Mouse (Mus musculus) stomach, embryonic 14.5 days (tissue): ENCODE data around the gene Pex11b. TPM values are rescaled to one million over a fixed set of nuclear protein-coding genes. Genes with fewer than 3 reads are reported as not detected.
A peak's percentile ranks its signal among the peaks of the same experiment; 100 is the strongest.
"Not testable (repeated sequence)": the region's sequence is repeated elsewhere in the genome, so short reads cannot be mapped to it uniquely, and the experiment has no call there.

Source experiments
- ATAC-seq: fragments of 200-750 bp; cut with Nextera tagmentation; 2 replicates; pipeline ENCODE4 v1.8.0; 2017; ENCODE audit warnings: low read depth, moderate TSS enrichment; ENCODE audit not compliant: insufficient number of reproducible peaks, insufficient read depth, low FRiP score
- H3K27ac ChIP-seq: fragments of 300-500 bp; sonication (generic); 2 replicates; pipeline ENCODE4 v1.5.1; 2014; ENCODE audit warnings: mild to moderate bottlenecking, low read length, moderate library complexity, mixed read lengths
- H3K27me3 ChIP-seq: fragments of 300-500 bp; sonication (generic); 2 replicates; pipeline ENCODE4 v1.6.1; 2014; ENCODE audit warnings: low read length, control low read depth, mixed read lengths; ENCODE audit not compliant: control insufficient read depth, insufficient read depth
- H3K36me3 ChIP-seq: fragments of 300-500 bp; sonication (generic); 2 replicates; pipeline ENCODE4 v1.6.1; 2014; ENCODE audit warnings: mild to moderate bottlenecking, control low read depth, low read length, moderate library complexity, mixed read lengths; ENCODE audit not compliant: control insufficient read depth, insufficient read depth
- H3K4me1 ChIP-seq: fragments of 300-500 bp; sonication (generic); 2 replicates; pipeline ENCODE4 v1.6.1; 2014; ENCODE audit warnings: low read length, control low read depth, mixed read lengths; ENCODE audit not compliant: control insufficient read depth, insufficient read depth
- H3K4me2 ChIP-seq: fragments of 300-500 bp; sonication (generic); replicated peaks from 2 replicates; pipeline ENCODE4 v1.6.1; 2014; ENCODE audit warnings: low read depth, low read length, control low read depth
- H3K4me3 ChIP-seq: fragments of 300-500 bp; sonication (generic); 2 replicates; pipeline ENCODE4 v1.5.1; 2014; ENCODE audit warnings: low read depth, low read length, control low read depth
- H3K9ac ChIP-seq: fragments of 300-500 bp; sonication (generic); replicated peaks from 2 replicates; pipeline ENCODE4 v1.6.1; 2014; ENCODE audit warnings: low read depth, mild to moderate bottlenecking, control low read depth, low read length, moderate library complexity, mixed read lengths
- H3K9me3 ChIP-seq: fragments of 300-500 bp; sonication (generic); 2 replicates; pipeline ENCODE4 v1.6.1; 2016; ENCODE audit warnings: low read depth, low read length, control low read depth; ENCODE audit not compliant: control insufficient read depth
- WGBS: fragments of 180-500 bp; shearing (Covaris S2); extraction: QIAGEN DNeasy Blood & Tissue Kit; methylation state at CpG from one replicate; pipeline ENCODE4 v1.1.7; 2014; 5-methylcytosine and 5-hydroxymethylcytosine counted together
- polyA plus RNA-seq: library from polyadenylated mRNA; unstranded; fragments of >200 nt; fragmentation: Nextera tagmentation; extraction: Ambion mirVana; gene quantifications from 2 replicates; pipeline ENCODE4 v1.2.1, GENCODE M21; 2014

Gene Pex11b
- polyA plus RNA-seq, 1 experiment from 2014 or later: 45.4 TPM

DNA sequence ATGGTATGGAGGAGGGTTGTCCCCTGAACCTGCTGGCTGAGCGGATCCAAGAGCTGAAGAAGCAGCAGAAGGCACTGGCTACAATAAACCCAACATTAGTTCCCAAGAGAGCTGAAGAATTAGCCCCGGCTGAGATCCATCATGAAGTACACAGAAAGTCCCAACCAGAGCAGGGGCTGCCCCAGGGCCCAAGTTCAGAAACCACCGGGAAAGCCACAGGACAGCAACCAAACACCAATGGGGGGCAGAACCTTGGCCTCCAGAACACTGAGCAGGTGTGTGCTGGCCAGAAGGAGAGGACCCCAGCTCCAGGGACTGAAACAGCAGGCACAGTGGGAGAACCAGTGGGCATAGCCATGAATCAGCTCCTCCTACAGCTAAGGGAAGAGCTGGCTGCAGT is 48.3 kb downstream of the Pex11b start:
- no peaks in the 10 kb centered on the region for H3K36me3 ChIP-seq
- 94% methylated on average over 3 of the region's 3 CpGs for WGBS
- no peaks in the 10 kb centered on the region for H3K4me1 ChIP-seq
- H3K27ac ChIP-seq: no peak overlapping the region
- no peaks in the 10 kb centered on the region for H3K27me3 ChIP-seq
- H3K4me2 ChIP-seq: no peak overlapping the region
- H3K4me3 ChIP-seq: no peak overlapping the region
- H3K9me3 ChIP-seq: no peaks in the 10 kb centered on the region
- no peak for ATAC-seq
- no peak overlapping the region for H3K9ac ChIP-seq

DNA sequence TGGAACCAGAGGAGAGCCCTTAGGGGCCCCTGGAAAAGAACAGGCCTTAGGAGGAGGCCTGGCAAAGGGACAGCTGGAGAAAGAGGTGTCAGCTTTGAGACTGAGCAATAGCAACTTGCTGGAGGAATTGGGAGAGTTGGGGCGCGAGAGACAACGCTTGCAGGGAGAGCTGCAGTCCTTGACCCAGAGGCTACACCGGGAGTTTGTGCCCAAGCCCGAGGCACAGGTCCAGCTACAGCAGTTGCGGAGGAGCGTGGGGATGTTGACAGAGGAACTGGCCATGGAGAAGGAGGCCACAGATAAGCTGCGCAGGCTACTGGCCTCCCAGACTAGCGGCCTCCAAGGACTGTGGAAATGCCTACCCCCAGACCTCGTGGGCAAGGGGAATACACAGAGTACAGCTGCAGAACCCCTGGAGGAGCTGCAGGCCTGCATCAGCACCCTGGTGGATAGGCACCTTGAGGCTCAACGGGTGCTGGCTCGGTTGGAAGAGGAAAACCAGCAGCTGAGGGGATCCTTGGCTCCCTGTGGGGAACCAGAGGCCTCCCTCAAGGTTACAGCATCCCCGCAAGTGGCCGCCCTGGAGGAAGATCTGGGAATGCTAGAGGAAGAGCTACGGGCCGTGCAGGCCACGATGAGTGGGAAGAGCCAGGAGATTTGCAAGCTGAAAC is 49.1 kb downstream of the Pex11b start:
- peak overlapping the region; percentile 38 for H3K4me2 ChIP-seq
- H3K9ac ChIP-seq: no peak overlapping the region
- no peaks in the 10 kb centered on the region for H3K4me1 ChIP-seq
- no peaks in the 10 kb centered on the region for H3K36me3 ChIP-seq
- peak overlapping the region; percentile 10; the same call in 1 of the 2 replicates for H3K4me3 ChIP-seq
- ATAC-seq: no peak
- no peak overlapping the region for H3K27ac ChIP-seq
- H3K27me3 ChIP-seq: no peaks in the 10 kb centered on the region
- no peaks in the 10 kb centered on the region for H3K9me3 ChIP-seq
- 45% methylated on average over 17 of the region's 17 CpGs for WGBS

DNA sequence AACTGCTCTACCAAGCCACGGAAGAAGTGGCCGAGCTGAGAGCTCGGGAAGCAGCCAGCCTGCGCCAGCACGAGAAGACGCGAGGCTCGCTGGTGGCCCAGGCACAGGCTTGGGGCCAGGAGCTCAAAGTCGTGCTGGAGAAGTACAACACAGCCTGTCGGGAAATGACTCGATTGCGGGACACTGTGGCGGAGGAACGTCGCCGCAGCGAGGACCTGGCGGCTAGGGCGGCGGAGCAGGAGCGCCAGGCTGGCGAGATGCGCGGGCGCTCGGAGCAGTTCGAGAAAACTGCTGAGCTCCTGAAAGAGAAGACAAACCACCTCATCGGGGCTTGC is 49.6 kb downstream of the Pex11b start:
- 0 out of 2 replicates have a peak overlapping the region, but pooled peaks have one; percentile 2 for H3K9ac ChIP-seq
- 22% methylated on average over 28 of the region's 28 CpGs for WGBS
- no peak overlapping the region for H3K27ac ChIP-seq

DNA sequence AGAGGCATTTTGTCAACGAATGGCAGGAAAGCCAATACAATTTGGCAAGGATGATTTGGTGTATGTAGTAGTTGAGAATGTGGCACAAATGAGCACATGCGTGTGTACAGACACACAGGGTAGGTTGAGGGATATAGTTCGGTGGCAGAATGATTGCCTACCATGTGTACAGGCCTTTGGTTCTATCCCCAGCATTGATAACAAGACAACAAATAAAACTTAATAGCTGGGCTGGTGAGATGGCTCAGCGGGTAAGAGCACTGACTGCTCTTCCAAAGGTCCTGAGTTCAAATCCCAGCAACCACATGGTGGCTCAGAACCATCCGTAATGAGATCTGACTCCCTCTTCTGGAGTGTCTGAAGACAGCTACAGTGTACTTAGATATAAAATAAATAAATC is 50.9 kb downstream of the Pex11b start:
- not testable (repeated sequence) for H3K4me3 ChIP-seq, H3K27ac ChIP-seq, H3K36me3 ChIP-seq, H3K9ac ChIP-seq, ATAC-seq, H3K4me1 ChIP-seq, H3K27me3 ChIP-seq, H3K9me3 ChIP-seq, H3K4me2 ChIP-seq
- 93% methylated on average over 5 of the region's 5 CpGs for WGBS

More for the DNA sequence above, 49.6 kb downstream of the Pex11b start:
- Histone ChIP-seq H3K4me3 (peak overlapping the region; percentile 10; the same call in 1 of the 2 replicates), H3K4me1 (no peaks in the 10 kb centered on the region), H3K9me3 (no peaks in the 10 kb centered on the region), H3K36me3 (no peaks in the 10 kb centered on the region), H3K27me3 (no peaks in the 10 kb centered on the region), H3K4me2 (peak overlapping the region; percentile 38)
- ATAC-seq: no peak

DNA sequence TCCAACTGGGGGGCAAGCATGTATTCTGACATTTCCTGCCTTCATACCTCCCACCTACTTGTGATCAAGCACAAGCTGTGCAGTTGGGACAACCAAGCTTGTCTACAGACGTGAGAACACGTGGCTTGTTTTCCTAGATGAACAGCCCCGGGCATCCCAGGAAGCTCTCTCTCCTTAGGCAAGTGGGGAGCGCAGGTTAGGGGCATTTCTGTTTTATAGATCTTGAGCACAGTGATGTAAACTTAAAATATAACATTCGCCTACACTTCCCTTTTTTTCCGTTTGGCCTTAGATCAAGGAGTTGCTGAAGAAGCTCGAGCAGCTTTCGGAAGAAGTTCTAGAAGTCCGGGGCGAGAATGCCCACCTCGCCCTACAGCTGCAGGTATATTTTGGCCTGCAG is 53.7 kb downstream of the Pex11b start:
- H3K4me3 ChIP-seq: no peak overlapping the region
- ATAC-seq: no peak
- H3K9me3 ChIP-seq: no peaks in the 10 kb centered on the region
- no peak overlapping the region for H3K4me2 ChIP-seq
- H3K27ac ChIP-seq: no peak overlapping the region
- H3K9ac ChIP-seq: no peak overlapping the region
- no peaks in the 10 kb centered on the region for H3K36me3 ChIP-seq
- H3K27me3 ChIP-seq: no peaks in the 10 kb centered on the region
- WGBS: 74% methylated on average over 11 of the region's 11 CpGs
- H3K4me1 ChIP-seq: no peaks in the 10 kb centered on the region

DNA sequence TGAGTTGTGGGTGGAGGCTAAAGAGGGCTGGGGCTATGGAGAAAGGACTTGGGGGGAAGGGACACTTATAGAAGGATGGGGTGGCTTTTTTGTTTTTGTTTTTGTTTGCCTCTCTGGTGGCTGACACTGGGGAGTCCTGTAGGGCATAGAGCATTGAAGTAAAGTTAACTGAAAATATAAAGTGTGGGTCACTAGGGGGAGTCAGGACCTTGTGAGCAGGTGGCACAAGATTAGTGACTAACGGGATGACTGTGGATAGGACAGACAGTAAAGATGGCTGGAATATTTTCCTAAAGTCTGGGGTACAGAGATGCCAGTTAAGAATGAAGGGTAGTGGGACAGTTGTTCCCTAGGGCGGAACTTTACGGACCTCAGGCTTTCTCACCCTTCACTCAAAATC is 55.1 kb downstream of the Pex11b start:
- no peaks in the 10 kb centered on the region for H3K27me3 ChIP-seq
- H3K9me3 ChIP-seq: no peaks in the 10 kb centered on the region
- H3K36me3 ChIP-seq: no peaks in the 10 kb centered on the region
- no peak overlapping the region for H3K9ac ChIP-seq
- ATAC-seq: no peak
- no peak overlapping the region for H3K4me3 ChIP-seq
- H3K4me2 ChIP-seq: no peak overlapping the region
- H3K4me1 ChIP-seq: no peaks in the 10 kb centered on the region
- 58% methylated on average over 3 of the region's 3 CpGs for WGBS
- H3K27ac ChIP-seq: no peak overlapping the region

DNA sequence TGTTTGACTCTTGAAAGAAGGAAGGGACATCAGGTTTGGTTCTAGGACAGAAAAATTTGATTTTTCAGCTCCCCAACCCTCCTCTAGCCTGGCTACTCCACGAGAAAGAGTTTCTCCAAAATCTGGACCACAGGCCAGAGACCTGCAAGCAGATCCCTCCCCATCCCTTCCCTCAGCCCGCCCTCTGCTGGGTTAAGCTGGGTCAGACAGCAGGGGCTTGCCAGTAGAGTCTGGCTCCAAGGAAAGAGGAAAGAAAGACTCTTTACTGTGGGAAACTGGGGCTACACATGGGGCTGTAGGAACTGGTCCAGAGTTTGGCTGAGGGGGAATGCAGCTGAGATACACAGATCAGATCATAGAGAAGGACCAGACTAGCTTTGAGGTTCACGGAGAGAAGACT is 57.3 kb downstream of the Pex11b start:
- no peaks in the 10 kb centered on the region for H3K27me3 ChIP-seq
- WGBS: 21% methylated on average over 3 of the region's 3 CpGs
- H3K9me3 ChIP-seq: no peaks in the 10 kb centered on the region
- no peak overlapping the region for H3K4me2 ChIP-seq
- no peaks in the 10 kb centered on the region for H3K36me3 ChIP-seq
- H3K4me3 ChIP-seq: no peak overlapping the region
- peak overlapping the region; percentile 40; the same call in 1 of the 2 replicates for H3K27ac ChIP-seq
- no peak for ATAC-seq
- H3K9ac ChIP-seq: no peak overlapping the region
- H3K4me1 ChIP-seq: peaks cover 7% of the 10 kb centered on the region

DNA sequence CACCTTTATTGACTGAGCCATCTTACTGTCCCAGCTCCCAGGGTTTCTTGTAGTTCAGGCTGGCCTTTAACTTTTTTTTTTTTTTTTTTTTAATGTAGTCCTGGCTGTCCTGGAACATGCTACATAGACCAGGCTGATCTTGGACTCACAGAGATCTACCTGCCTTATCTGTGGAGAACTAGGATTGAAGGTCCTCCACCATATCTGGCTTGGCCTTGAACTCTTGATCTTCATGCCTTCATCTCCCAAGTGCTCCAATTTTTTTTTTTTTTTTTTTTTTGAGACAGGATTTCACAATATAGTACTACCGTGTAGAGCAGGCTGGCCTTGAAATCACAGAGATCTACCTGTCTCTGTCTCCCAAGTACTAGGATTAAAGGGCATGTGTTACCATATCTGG is 58.4 kb downstream of the Pex11b start:
- Histone ChIP-seq H3K36me3 (no peaks in the 10 kb centered on the region), H3K27ac (no peak overlapping the region), H3K9me3 (no peaks in the 10 kb centered on the region), H3K27me3 (no peaks in the 10 kb centered on the region), H3K9ac (no peak overlapping the region), H3K4me2 (no peak overlapping the region), H3K4me1 (peaks cover 14% of the 10 kb centered on the region), H3K4me3 (no peak overlapping the region)
- ATAC-seq: no peak
- WGBS: 79% methylated on average over 1 of the region's 1 CpGs
